In genomic region chr5:45893696-45894095, GRCm38 (mm10) we compare ENCODE assay signal across 18 mouse cellular contexts.
"Had no signal": no experiment of that assay in that cellular context is flagged by ENCODE, and none has a peak within 500 bp of the region (broad histone marks: within the 10 kb centered on the region; RNA-seq: fewer than 3 reads in every experiment).

No protein-coding gene starts in this region.

- H3K9ac ChIP-seq: limb, embryonic 12.5 days; limb, embryonic 15.5 days; liver, embryonic 14.5 days; liver, postnatal 0 days; midbrain, embryonic 12.5 days; midbrain, embryonic 15.5 days; neural tube, embryonic 12.5 days; neural tube, embryonic 15.5 days had no signal

- H3K4me3 ChIP-seq: limb, embryonic 12.5 days; limb, embryonic 15.5 days; midbrain, embryonic 12.5 days; midbrain, embryonic 15.5 days; neural tube, embryonic 12.5 days; neural tube, embryonic 15.5 days had no signal

- ATAC-seq: liver, postnatal 0 days; lung, postnatal 0 days; midbrain, embryonic 15.5 days had no signal

- H3K36me3 ChIP-seq: limb, embryonic 12.5 days; limb, embryonic 15.5 days; midbrain, embryonic 12.5 days; midbrain, embryonic 15.5 days; neural tube, embryonic 12.5 days; neural tube, embryonic 15.5 days had no signal

- H3K27ac ChIP-seq: limb, embryonic 12.5 days; limb, embryonic 15.5 days; liver, embryonic 14.5 days; macrophage; midbrain, embryonic 12.5 days; midbrain, embryonic 15.5 days; neural tube, embryonic 12.5 days; neural tube, embryonic 15.5 days had no signal

- H3K27me3 ChIP-seq: limb, embryonic 12.5 days; limb, embryonic 15.5 days; midbrain, embryonic 12.5 days; midbrain, embryonic 15.5 days; neural tube, embryonic 12.5 days; neural tube, embryonic 15.5 days had no signal

- H3K4me1 ChIP-seq: limb, embryonic 12.5 days; limb, embryonic 15.5 days; midbrain, embryonic 12.5 days; midbrain, embryonic 15.5 days; neural tube, embryonic 12.5 days; neural tube, embryonic 15.5 days had no signal

- H3K9me3 ChIP-seq: limb, embryonic 12.5 days; limb, embryonic 15.5 days; midbrain, embryonic 12.5 days; midbrain, embryonic 15.5 days; neural tube, embryonic 12.5 days; neural tube, embryonic 15.5 days had no signal

- H3K4me2 ChIP-seq: limb, embryonic 12.5 days; limb, embryonic 15.5 days; liver, embryonic 11.5 days; midbrain, embryonic 12.5 days; midbrain, embryonic 15.5 days; neural tube, embryonic 12.5 days; neural tube, embryonic 15.5 days had no signal

- DNase-seq: kidney, adult 18-20 months; kidney, adult 9 months; kidney, postnatal 14 days; kidney, postnatal 4 days; left cerebral cortex, postnatal 4 days; liver, postnatal 0 days; thymus, adult 2 months; thymus, postnatal 14 days had no signal
